Mouse (Mus musculus): ENCODE results near the gene Mto1.

GRCm38 (mm10) chr9:78476531-78477020 is 28.6 kb downstream of the Mto1 start:
- TF ChIP-seq CTCF (IDR thresholded peaks at IDR 0.05; ENCODE audit: borderline replicate concordance, insufficient read depth, low read length) (no peak), POLR2A (IDR thresholded peaks at IDR 0.05; ENCODE audit: low read depth, low read length) (peak; percentile 74)

All from embryonic fibroblast, embryonic 13.5 days (primary cell).